Mouse (Mus musculus): ENCODE results near the gene Cd40.

GRCm38 (mm10) chr2:165098861-165099260, 43.4 kb downstream of the Cd40 start:
- TF ChIP-seq CTCF (IDR thresholded peaks at IDR 0.05; ENCODE audit: low read depth) (no peak), EP300 (IDR thresholded peaks at IDR 0.05; ENCODE audit: low read depth) (no peak)
